Mouse (Mus musculus) spleen, adult 2 months (tissue): Measurements from ENCODE around the gene C530025M09Rik. TPM values are rescaled to one million over a fixed set of nuclear protein-coding genes. Genes with fewer than 3 reads are reported as not detected.

ENCODE experiments used
- DNase-seq, 2 experiments: peaks; one replicate each; pipeline versions ENCODE4 v3.0.0 to v3.0.0-alpha.2; 2012 to 2021; ENCODE audit warnings: low spot score in 2 of 2, low read depth in 1 of 2
- H3K27ac ChIP-seq: fragments of 200-500 bp; 2 replicates; pipeline ENCODE4 v1.5.1; 2012; ENCODE audit warnings: low read length, inconsistent platforms; ENCODE audit not compliant: insufficient read depth
- H3K27me3 ChIP-seq: fragments of 200-500 bp; 2 replicates; pipeline ENCODE4 v1.6.1; 2012; ENCODE audit warnings: mild to moderate bottlenecking, moderate library complexity, low read length, inconsistent platforms; ENCODE audit not compliant: control insufficient read depth, insufficient read depth
- H3K36me3 ChIP-seq: fragments of 200-500 bp; 2 replicates; pipeline ENCODE4 v1.6.1; 2012; ENCODE audit warnings: mild to moderate bottlenecking, low read length, inconsistent platforms; ENCODE audit not compliant: control insufficient read depth, insufficient read depth
- H3K4me1 ChIP-seq: fragments of 200-500 bp; 2 replicates; pipeline ENCODE4 v1.6.1; 2011; ENCODE audit warnings: inconsistent platforms; ENCODE audit not compliant: control insufficient read depth, insufficient read depth, insufficient read length
- H3K4me3 ChIP-seq: fragments of 200-500 bp; 2 replicates; pipeline ENCODE4 v1.5.1; 2011; ENCODE audit warnings: mild to moderate bottlenecking, inconsistent platforms; ENCODE audit not compliant: insufficient read depth, insufficient read length; ENCODE audit errors: extremely low read depth
- CTCF ChIP-seq: fragments of 200-500 bp; IDR thresholded peaks from 2 replicates; pipeline ENCODE4 v1.5.1; 2011; ENCODE audit warnings: mild to moderate bottlenecking, inconsistent platforms; ENCODE audit not compliant: insufficient read depth, insufficient read length, insufficient replicate concordance; ENCODE audit errors: extremely low read depth
- POLR2A ChIP-seq: fragments of 200-500 bp; IDR thresholded peaks from 2 replicates; pipeline ENCODE4 v1.6.1; 2011; ENCODE audit warnings: low read depth, low read length, inconsistent platforms
- WGBS: fragments of 180-500 bp; shearing (Covaris S2); methylation state at CpG from one replicate; pipeline ENCODE4 v1.1.7; 2018; 5-methylcytosine and 5-hydroxymethylcytosine counted together
- polyA plus RNA-seq: library from polyadenylated mRNA; depleted of rRNA; stranded (reverse); fragments of >200 nt; gene quantifications from 2 replicates; pipeline ENCODE4 v1.2.3, GENCODE M21; 2012

The C530025M09Rik gene
- polyA plus RNA-seq, 1 experiment: not detected

- no peaks in the 10 kb centered on the region for H3K36me3 ChIP-seq
- no peak overlapping the region for H3K27ac ChIP-seq
- H3K27me3 ChIP-seq: peaks cover 5% of the 10 kb centered on the region; the same call in 1 of the 2 replicates
- TF ChIP-seq CTCF (no peak), POLR2A (no peak)
- 6% methylated on average over 29 of the region's 29 CpGs for WGBS
- no peaks in the 10 kb centered on the region for H3K4me1 ChIP-seq
- no peak for DNase-seq
- H3K4me3 ChIP-seq: no peak overlapping the region
Observed at GRCm38 (mm10) chr2:149831459-149832245, 639 bp upstream of the C530025M09Rik start.

- H3K4me3 ChIP-seq: no peak overlapping the region
- TF ChIP-seq POLR2A (no peak), CTCF (no peak)
- no peak for DNase-seq
- H3K36me3 ChIP-seq: no peaks in the 10 kb centered on the region
- 5% methylated on average over 26 of the region's 26 CpGs for WGBS
- peaks cover 5% of the 10 kb centered on the region; the same call in 1 of the 2 replicates for H3K27me3 ChIP-seq
- no peak overlapping the region for H3K27ac ChIP-seq
- no peaks in the 10 kb centered on the region for H3K4me1 ChIP-seq
Observed at GRCm38 (mm10) chr2:149829955-149830535, 968 bp downstream of the C530025M09Rik start.

- DNase-seq: no peak
- Histone ChIP-seq H3K4me3 (no peak within 1 kb of the TSS), H3K4me1 (no peaks in the 10 kb centered on the region), H3K27ac (no peak within 1 kb of the TSS), H3K27me3 (peaks cover 5% of the 10 kb centered on the region; the same call in 1 of the 2 replicates), H3K36me3 (no peaks in the 10 kb centered on the region)
- 74% methylated on average over 2 of the region's 2 CpGs for WGBS
- TF ChIP-seq CTCF (no peak), POLR2A (no peak)
Observed at GRCm38 (mm10) chr2:149828911-149829310, 2.1 kb downstream of the C530025M09Rik start, which contains the start of gene Syndig1. Syndig1 (plus strand) TSS chr2:149829211.

GRCm38 (mm10) chr2:149820201-149820600, 10.8 kb downstream of the C530025M09Rik start:
- Histone ChIP-seq H3K4me3 (no peak overlapping the region), H3K27me3 (no peaks in the 10 kb centered on the region), H3K4me1 (no peaks in the 10 kb centered on the region), H3K36me3 (no peaks in the 10 kb centered on the region), H3K27ac (no peak overlapping the region)
- DNase-seq: no peak
- 43% methylated on average over 2 of the region's 2 CpGs for WGBS
- TF ChIP-seq CTCF (no peak), POLR2A (no peak)

GRCm38 (mm10) chr2:149819751-149820150, 11.3 kb downstream of the C530025M09Rik start:
- WGBS: 84% methylated on average over 3 of the region's 3 CpGs
- Histone ChIP-seq H3K36me3 (no peaks in the 10 kb centered on the region), H3K4me1 (no peaks in the 10 kb centered on the region), H3K4me3 (no peak overlapping the region), H3K27ac (no peak overlapping the region), H3K27me3 (no peaks in the 10 kb centered on the region)
- DNase-seq: no peak
- TF ChIP-seq CTCF: no peak
- TF ChIP-seq POLR2A: no peak

GRCm38 (mm10) chr2:149818395-149818794, 12.6 kb downstream of the C530025M09Rik start:
- Histone ChIP-seq H3K27ac (no peak overlapping the region), H3K27me3 (no peaks in the 10 kb centered on the region), H3K4me1 (no peaks in the 10 kb centered on the region), H3K4me3 (no peak overlapping the region), H3K36me3 (no peaks in the 10 kb centered on the region)
- WGBS: 78% methylated on average over 3 of the region's 3 CpGs
- no peak for TF ChIP-seq CTCF
- TF ChIP-seq POLR2A: no peak
- DNase-seq: no peak

GRCm38 (mm10) chr2:149812899-149813298, 18.1 kb downstream of the C530025M09Rik start:
- WGBS: 83% methylated on average over 2 of the region's 2 CpGs
- Histone ChIP-seq H3K27me3 (no peaks in the 10 kb centered on the region), H3K4me1 (no peaks in the 10 kb centered on the region), H3K27ac (no peak overlapping the region), H3K4me3 (no peak overlapping the region), H3K36me3 (no peaks in the 10 kb centered on the region)
- TF ChIP-seq POLR2A (no peak), CTCF (no peak)
- DNase-seq: no peak
